Mouse (Mus musculus) effector memory CD4-positive, alpha-beta T cell, adult 5 months (primary cell): Measurements from ENCODE around the gene Cntrl. TPM values are rescaled to one million over a fixed set of nuclear protein-coding genes. Genes with fewer than 3 reads are reported as not detected.

Source experiments
- polyA plus RNA-seq: library from polyadenylated mRNA; unstranded; fragments of 100-300 nt; shearing (Covaris generic); gene quantifications from one replicate; pipeline ENCODE4 v1.2.1, GENCODE M21; 2017

Cntrl gene
- 109 TPM for polyA plus RNA-seq

GRCm38 (mm10) chr2:35109141-35109923, at the start of gene Cntrl:
TSS of gene Cntrl (plus strand) at chr2:35109492.

DNA sequence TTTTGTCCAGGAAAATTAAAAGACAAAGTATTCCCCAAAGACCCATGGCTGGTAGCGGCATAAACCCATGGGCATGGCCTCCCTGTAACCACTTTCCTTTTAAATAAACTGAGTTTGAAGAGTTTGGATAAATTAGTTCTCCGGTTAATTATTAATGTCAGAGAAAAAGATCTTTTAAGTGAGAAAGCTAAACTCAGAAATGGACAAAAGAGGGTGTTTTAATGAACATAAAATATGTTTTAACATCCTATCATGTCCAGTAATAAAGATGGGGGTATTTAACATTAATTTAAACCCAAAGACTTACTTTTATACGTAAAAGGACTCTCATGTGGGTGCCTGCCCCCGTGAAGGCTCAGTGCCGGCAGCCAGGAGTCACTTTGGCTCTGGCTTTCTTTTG, 48.0 kb upstream of the Cntrl start, which contains the start of gene Hc:
TSS of gene Hc (minus strand) at position 101 of the 400 bp plus-strand sequence.

GRCm38 (mm10) chr2:35101443-35101842, 7.8 kb upstream of the Cntrl start, which contains the start of gene AI182371:
TSS of gene AI182371 (minus strand) at chr2:35101543.

DNA sequence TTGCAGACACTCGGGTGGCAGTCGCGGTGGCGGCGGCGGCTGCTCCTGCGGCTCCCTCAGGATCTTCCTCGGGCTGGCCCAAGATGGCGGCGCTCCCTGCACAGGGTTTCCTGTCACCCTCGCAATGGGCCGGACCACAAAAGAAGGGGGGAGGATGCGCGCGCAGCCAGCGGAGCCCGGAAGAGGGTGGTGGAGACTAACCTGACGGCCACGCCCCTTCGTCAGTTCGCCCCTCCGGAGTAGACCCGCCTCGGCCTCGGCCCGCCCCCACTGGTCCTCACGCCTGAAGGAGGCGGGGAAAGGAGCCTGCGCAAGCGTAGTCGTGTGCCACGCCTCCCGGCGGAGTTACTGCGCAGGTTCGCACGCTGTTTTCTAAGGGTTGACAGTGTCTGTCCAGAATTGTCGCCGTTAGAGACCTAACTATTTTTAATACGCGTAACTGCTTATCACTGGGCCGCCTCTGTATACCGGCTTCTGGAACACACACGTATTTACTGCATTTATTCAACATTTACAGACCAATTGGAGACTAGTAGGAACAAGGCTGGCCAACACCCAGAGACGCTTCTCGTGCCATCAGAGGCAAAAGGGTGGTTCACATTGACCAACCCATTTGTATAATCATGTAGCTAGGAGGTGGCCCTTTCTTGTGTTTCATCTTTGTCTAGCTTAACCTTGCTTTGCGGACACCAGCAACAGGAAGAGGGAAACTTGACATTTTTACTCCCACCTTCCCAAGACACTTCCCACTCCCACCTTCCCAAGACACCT, 91.8 kb downstream of the Cntrl start, which contains the start of gene Rab14:
TSS of gene Rab14 (minus strand) at position 223 of the 771 bp plus-strand sequence.

Other genes starting within 250 kb of the Cntrl start
- gene Cutal, start 235.1 kb upstream of the Cntrl start, polyA plus RNA-seq = not detected
- gene Psmd5, start 234.5 kb upstream of the Cntrl start, polyA plus RNA-seq = 37.8 TPM
- gene Phf19, start 195.5 kb upstream of the Cntrl start, polyA plus RNA-seq = 2.5 TPM
- gene Traf1, start 147.7 kb upstream of the Cntrl start, polyA plus RNA-seq = 1,228 TPM
- gene Hc, start 48.1 kb upstream of the Cntrl start, polyA plus RNA-seq = not detected
- 2.8 TPM for gene AI182371, start 7.9 kb upstream of the Cntrl start, polyA plus RNA-seq
- gene Rab14, start 91.6 kb downstream of the Cntrl start, polyA plus RNA-seq = 219 TPM
- 5.5 TPM for gene Gsn, start 146.9 kb downstream of the Cntrl start, polyA plus RNA-seq
- 0.35 TPM for gene Stom, start 227.5 kb downstream of the Cntrl start, polyA plus RNA-seq